Mouse (Mus musculus): ENCODE results near the gene Rasd1. TPM values are rescaled to one million over a fixed set of nuclear protein-coding genes. Genes with fewer than 3 reads are reported as not detected.

The Rasd1 gene
- 1 to 10 TPM; 3.8 to 8.3 (median 5.3) TPM for total RNA-seq (2022)

DNA sequence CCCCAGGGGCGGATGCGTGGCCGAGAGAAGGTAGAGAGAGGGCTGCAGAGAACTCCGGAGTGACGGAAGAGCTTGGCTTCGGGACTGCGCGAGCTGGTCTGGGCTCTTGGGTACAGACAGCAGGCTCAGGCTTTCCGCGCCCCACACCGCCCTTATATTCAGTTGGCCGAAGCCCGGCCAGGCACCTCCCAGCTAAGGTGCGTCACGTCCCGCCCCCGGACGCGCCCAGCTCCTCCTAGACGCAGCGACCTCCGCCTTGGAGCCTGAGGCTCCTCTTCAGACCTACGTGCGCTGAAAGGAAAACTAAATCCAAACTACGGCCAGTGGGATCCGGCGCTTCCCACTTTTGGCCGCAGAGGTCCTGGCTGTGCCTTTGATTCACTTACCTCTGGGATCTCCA, at the start of gene Rasd1:
Rasd1 (minus strand) TSS at position 127 of the 400 bp plus-strand sequence.
- peak; percentile 82 for DNase-seq (ENCODE audit: low spot score)

DNA sequence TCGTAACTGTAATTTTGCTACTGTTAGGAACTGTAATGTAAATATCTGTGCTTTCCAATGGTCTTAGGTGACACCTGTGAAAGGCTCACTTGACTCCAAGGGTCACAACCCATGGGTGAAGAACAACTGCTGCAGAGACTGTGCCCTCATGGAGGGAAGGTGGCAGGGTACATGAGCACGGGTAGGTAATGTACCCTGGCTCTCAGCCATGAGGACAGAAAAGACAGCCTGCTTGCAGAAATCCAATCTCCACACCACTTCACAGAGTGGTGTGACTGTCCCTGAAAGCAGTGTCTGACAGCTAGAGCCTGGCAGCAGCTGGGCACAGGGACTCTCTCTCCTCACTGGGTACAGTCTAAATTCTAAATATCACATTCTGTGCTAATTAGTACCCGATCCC, 46.8 kb upstream of the Rasd1 start:
- no peak for DNase-seq (ENCODE audit: low spot score)

DNA sequence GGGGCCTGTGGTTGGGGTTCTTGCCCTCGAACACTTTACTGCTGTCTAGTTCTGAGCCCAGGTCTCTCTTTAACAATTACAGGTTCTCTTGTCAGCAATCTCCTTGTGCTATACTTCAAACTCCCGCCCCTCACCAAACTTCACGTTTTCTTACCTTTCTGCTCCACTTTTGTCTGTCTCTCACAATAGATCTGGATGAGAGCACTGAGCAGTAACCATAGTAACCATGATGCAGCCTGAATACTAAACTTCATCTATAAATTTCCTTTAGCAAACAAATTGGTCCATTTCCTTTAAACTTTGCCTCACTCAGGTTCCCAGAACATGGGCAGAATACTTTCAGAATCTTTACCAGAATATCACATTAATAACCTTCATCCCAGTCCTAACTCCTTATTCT, 44.7 kb upstream of the Rasd1 start:
- DNase-seq (ENCODE audit: low spot score), result no peak

DNA sequence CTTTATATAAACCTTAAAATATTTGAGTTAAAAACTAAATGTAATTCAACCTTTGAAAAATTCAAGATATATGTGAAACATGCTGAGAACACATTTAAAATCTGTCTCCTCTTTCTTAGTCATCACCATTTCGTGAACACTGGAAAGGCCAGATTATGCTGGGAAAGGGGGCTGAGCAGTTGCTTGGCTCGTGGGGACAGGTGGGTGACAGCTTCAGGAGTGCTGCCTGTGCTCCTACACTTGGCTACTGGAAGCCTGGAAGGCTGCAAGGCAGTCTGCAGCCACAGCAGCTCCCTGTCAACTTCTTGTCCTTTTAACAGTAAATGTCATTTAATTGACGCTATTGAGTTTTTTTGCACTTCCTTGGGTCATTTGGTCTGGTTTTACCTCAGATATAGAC, 41.1 kb upstream of the Rasd1 start:
- DNase-seq (ENCODE audit: low spot score), result no peak

DNA sequence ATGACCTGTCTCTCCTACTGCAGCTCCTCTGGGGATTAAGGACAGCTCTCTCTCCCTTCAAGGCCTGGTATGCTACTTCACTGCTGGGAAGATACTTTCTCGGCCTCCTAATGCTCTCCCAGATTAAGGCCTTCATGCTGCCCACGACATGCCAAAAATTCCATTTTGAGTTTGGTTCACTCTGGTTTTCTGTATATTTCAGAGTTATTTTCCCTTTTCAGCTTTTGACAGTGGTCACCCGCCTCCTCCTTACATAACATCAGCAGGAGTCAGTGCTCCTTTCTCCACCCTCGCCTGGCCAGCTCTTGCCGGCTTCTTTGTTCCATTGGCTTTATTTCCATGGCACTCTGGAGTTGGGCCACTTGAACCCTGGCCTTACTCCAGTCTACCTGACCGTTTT, 40.0 kb upstream of the Rasd1 start:
- no peak for DNase-seq (ENCODE audit: low spot score)

DNA sequence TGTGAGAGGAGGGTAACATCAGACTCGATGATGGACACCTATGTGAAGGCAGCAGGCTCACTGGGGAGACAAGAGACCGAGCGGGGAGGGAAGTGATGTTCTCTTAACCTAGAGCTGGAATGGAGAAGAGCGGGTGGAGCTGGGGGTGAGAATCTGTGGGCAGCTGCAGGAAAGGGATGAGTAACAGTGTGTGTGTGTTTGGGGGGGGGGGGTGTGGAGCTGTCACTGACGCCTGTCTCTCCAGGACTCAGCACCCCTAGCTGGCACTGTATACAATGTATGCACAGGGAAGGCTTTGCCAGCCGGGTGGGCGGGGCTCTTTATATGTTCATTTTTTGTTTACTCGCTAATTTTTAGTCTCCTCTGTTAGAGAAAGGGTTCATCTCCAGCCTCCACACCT, 39.1 kb upstream of the Rasd1 start:
- no peak for DNase-seq (ENCODE audit: low spot score)

DNA sequence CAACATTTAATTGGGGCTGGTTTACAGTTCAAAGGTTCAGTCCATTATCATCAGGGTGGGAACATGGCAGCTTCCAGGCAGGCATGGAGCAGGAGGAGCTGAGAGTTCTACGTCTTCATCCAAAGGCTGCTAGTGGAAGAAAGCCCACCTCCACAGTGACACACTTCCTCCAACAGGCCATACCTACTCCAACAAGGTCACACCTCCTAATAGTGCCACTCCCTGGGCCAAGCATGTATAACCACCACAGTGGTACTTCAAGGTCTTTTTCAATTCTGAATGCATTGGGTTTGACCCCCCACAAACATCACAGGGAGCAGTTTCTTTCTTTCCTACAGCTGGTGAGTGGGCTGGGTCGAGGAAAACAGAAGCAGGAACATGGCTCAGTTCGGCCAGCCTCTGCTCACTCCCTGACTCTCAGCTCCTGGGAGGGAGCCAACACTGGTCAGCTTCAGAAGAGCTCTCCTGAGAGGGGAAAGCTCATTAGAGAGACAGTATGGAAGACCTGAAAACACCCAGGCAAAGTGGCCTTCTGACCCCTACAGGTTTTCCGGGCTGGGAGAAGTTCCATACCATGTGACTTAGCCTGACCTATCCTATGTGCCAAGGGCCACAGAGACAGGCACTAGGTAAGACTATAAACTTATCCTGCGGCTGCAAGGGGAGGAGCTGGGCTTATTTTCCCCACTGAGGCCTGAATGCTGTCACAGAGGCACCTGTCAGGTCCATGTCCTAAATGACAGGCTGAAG, 36.7 kb upstream of the Rasd1 start:
- no peak for DNase-seq (ENCODE audit: low spot score)

DNA sequence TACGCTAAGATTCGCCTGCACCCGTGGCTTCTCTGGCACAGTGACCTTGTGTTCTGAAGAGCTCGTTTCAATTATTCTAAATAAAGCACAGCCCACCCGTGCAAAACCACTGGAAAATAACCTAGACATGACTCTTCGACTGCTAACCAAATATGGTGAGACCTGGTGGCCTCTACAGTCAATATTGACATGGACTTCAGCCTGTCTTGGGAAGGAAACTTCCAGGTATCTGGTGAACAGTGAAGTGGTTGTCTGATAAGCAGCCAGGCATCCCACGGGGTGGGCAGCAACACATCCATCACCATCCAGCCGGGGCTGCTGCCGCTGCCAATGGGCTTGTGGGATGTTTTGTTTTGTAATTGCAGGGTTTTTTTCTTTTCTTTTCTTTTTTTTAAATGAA, 29.6 kb upstream of the Rasd1 start:
- no peak for DNase-seq (ENCODE audit: low spot score)

DNA sequence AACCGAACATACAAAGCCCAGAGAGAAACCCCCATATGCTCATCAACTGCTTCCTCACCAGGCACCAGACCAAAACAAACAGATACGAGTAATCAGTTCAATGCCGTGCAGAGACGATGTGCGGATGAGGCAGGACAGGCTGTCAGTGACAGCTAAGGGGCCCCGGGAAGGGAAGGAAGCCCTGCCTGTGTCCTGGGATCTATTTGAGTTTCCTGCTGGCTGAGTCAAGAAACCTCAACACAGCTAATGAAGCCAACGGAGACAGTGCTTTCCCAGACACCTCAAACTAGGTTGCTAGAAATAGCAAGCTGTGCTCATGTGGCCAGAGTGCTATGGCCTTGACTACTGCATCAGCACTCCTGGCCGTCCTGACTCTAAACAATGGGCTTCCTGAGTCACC, 26.6 kb upstream of the Rasd1 start:
- DNase-seq (ENCODE audit: low spot score), result no peak

DNA sequence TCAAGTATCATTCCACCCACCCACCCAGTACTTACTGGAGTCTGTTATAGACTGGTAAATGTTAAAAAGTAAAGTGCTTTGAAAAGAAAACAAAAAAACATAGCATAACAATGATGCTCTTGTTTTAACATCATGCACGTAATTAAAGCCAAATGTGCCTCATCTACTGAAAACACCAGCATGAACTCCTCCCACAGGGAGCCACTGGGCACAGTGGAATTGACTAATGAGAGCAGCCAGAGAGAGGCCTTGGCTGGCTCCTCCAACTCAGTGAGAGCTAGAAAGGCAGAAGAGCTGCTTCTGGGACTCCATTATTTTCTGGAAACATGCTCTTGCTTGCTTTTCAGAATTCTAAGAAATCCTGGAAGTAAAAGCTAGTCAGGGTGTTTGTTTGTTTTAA, 24.7 kb upstream of the Rasd1 start:
- DNase-seq (ENCODE audit: low spot score), result no peak

DNA sequence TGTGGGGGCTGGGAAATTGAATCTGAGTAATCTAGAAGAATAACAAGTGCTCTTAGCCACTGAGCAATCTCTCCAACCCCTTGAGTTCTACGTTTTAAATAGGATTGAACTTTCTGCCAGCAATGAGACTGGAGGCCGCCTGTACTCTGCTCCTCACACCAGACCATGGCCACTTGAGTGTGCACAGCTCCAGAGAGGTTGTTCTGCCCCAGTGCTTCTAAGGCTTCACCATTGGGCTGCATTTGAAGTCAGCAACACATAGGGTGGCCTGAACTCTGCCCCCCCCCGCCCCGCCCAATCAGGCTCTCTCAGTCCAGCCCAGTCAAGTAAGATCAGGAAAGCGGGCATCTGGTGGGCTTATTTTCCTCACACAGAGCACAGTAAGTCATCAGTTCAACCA, 13.1 kb upstream of the Rasd1 start:
- no peak for DNase-seq (ENCODE audit: low spot score)

DNA sequence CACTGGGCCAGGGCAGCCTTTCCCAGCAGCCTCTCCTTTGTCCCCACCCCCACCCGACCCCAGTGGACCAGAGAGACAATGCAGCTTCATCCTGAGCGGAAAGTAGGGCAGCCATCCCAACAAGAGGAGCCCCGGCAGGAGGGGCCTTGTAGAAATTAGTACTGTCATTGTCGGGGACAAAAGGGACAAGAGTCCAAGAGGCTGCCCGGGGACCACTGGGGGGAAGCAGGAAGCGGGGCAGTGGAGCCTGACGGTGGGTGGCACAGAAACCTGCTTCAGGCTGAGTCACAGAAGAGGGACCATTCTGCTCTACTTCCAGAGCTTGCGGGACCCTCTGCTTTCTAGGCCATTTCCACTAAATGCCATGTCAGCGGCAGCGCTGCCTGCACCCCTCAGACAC, 10.5 kb upstream of the Rasd1 start:
- no peak for DNase-seq (ENCODE audit: low spot score)

DNA sequence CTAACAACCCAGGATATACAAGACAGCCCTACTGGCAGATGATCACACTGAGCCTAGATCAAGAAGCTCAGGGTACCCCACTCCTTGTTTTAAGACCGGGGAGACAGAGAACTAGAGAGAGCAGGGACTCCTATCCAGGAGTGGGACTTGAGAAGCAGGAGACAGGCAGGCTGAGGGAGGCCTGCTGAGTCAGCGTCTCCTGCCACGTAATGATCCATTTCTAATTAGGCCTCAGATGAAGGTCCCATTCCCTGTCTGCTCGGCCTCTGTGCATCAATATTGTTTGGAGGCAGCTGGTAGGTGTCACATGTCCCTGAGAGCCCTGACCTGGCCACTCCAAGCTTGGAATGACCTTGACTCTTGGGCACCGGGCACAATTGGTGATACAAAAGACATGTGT, 8.6 kb upstream of the Rasd1 start:
- no peak for DNase-seq (ENCODE audit: low spot score)

DNA sequence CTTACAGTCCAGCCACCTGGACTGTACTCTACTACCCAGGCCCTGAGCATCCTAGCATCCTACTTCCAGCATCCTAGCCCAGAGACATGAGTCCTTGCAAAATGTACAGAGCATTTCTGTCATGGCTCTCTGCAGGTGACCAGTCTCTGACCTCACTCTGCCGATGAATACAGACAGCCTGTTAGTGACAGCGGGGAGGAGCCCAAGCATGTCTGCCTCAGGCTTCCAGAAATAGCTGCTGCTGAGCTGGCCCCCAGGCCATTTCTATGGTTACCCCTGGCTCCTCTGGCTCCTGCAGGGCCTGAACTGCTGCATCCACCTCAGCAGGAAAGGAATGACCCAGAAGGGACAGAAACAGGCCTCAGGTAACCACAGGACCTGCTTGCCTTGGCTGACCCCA, 6.9 kb upstream of the Rasd1 start:
- DNase-seq (ENCODE audit: low spot score), result no peak

DNA sequence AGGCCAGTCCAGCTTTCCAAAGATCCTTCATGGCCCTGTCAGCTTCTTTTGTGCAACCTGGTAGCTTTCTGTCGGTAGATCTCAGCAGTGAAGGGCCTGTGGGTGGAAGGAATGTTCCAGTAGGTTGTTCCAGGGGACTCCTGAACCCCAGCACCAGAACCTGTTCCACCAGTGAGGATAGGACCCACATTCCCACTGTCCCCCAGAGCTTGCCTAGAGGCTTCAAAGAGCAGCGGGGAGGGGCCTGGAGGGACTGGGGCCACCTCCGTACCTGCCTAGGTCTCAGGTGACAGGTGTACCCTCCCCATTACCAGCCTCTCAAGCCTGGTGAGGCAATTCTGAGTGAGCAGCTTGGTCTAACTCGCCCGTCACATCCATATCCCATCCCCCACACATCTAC, 6.0 kb upstream of the Rasd1 start:
- no peak for DNase-seq (ENCODE audit: low spot score)

DNA sequence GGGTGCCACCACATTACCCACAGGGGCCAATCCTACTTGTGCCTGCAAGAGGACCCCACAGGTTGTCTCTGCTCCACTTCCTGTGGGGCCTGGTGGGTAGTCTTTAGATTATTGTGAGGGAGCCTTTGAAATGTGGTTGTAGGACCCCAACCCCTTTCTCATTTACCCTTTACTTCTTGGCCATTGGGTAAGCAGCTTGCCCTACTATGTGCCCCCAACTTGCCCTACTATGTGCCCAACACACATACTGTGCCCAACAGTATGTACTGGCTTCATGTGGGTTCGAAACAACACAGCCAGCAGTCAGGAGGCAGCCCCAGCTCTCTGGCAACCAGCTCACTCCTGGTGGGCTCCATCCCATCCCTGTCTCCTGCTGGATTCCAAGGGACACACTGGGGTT, 3.0 kb upstream of the Rasd1 start:
- no peak for DNase-seq (ENCODE audit: low spot score)

DNA sequence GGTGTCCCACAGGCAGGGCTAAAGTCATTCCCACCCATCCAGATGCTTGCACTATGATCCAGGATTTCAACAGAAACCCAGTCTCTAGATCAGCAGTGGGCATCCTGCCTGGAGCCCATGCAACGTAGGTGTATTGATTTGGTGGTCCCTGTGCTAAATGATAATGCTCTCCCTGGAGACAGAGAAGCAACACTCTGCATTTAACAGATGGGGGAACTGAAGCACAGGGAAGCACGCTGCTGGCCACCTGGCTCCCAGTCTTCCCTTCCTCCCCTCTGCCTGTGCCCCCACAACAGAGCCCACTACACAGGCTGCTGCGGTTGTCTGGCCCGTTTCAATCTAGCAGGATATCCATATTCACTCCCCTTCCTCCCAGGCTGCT, 1.3 kb upstream of the Rasd1 start:
- no peak for DNase-seq (ENCODE audit: low spot score)

DNA sequence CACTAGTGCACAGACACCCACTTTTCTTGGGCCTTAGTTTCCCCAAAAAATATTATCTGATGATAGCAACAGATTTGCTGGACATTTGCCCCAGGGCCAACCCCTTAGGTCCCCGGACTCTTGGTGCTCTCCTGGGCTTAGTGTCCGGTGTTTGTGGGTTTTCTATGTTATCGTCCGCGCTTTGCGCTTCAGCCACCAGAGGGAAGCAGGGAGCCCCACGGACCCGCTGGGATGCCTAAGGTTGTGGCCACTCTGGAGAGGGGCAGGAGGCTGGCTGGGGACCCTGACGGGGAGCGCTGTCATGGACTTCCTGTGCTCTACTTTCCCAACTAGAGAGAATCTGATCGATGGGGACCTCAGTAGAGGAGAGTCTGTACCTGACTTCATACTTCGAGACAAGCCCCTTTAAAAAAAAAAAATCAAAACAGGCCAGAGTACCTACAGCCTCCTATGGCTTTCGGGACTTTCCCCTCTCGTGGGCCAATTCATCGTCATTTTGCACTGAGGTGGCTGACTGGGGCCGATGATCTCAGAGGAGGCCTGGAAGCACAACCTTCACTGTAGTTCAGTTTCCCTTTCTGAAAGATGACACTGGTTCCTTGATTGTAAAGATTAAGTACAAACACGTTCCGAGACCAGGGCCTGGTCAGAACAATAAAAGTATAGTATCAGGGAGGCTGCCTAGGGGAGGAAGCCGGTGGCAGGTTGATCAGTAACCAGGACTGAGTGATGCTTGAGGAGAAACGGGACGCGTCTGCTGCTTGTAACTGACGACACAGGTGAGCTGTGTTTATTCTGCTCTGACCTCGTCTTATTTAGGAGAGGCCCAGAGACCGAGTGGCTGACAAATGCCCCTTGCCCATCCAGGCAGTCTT, 720 bp upstream of the Rasd1 start:
- peak; percentile 83 for DNase-seq (ENCODE audit: low spot score)

DNA sequence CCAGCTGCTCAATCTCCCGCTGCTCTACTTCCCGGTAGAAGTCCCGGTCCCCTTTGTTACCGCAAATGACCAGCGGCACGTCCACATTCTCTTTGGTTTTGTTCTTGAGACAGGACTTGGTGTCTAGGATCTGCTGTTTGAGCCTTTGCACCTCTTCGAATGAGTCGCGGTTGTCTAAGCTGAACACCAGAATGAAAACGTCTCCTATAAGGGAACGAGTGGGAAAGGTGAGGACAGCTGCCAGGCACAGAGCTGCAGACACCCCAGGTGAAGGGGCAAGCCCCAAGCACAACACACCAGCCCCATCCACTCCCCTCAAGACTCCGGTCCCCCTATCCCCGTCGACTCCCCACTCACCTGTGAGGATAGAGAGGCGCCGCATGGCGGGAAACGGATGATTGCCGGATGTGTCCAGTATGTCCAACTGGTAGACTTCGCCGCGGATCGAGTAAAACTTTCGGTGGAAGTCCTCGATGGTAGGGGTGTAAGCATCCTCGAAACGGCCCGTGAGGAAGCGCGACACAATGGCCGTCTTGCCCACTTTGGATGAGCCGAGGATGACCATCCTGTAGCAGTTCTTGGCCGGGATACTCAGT, 483 bp downstream of the Rasd1 start:
- DNase-seq (ENCODE audit: low spot score), result no peak

DNA sequence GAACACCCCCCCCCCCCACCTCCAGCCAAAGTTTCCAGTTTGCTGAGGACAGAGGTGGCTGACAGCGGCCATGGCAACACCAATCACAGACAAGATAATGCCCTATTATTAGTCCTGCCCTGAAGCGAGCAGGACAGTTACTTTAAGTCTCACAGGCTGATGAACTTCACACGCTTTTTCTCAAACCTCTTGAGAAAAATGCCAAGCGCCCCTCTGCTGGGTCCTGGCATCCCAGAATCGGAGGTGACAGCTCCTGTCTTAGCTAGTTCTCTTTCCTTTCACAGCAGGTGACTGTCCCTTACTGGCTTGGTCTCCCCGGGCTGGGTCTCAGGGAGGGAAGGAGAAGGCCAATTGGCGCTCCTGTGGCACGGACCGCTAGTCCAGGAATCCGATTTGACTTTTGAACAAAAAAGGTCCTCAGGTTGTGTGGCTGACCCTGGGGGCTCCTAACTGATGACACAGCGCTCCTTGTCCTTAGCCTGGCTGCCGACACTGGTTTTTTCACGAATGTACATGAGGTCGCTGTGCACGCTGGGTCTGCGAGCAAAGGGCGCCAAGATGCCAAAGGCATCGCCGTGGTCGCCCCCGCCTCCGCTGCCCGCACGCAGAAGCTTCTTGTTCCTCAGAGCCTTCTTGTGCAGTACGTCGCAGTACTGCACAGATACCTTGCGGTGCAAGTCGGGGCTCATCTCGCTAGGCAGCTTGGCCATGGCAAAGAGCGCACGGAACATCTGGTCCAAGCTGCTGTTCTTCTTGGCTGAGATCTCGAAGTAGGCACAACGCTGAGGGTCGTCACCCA, 1.2 kb downstream of the Rasd1 start:
- DNase-seq (ENCODE audit: low spot score), result no peak

DNA sequence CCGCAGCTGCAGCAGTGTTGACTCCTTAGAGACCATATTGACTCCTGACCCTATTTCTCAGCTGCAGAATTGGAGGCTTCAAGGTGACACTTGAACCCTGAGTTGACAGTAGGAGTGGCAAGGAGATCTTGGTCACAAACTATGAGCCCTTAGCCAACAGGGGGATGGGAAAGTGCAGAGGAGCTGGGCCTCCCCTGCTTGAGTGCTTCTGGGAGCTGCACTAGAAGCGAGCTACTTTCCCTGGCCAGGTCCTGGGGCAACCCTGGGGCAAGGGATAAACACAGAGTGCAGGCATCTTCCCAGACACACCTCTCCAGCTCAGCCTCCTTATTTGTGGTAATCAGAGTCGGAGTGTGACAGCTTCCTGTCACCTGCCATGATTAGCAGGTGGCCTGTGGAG, 2.2 kb downstream of the Rasd1 start:
- no peak for DNase-seq (ENCODE audit: low spot score)

DNA sequence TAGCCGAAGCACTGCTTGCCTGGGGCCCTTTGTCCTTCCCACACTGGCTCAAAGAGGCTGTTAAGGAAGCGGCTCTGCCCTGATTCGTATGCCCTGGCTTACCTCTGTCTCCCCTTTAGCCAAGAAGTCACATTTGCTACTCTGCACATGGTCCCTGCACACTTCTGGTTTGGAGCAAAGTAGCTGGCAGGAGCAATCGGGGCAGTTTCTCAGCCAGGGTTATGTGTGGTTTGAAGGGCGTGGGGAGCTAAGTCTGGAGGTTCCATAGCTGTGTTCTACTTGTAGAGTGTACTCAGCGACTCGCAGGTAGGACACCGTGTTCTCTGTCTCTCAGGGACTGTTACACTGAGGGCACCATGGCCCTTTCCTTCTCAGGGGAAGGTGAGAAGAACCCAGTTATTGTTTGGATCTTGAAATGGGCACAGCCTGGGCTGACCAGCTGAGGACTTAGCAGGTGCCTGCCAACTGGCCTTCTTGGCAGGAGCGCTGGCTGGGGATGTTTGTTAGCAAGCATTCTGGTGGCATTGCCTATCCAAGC, 3.3 kb downstream of the Rasd1 start:
- DNase-seq (ENCODE audit: low spot score), result no peak

Measured in heart, adult 8-10 months (tissue).